Mouse (Mus musculus) ovary, adult 18-20 months (tissue): Measurements from ENCODE around the gene Prickle1.
A peak's percentile ranks its signal among the peaks of the same experiment; 100 is the strongest.

ENCODE experiments used
- DNase-seq: peaks from one replicate; pipeline ENCODE4 v3.0.0; 2022; ENCODE audit warnings: low spot score, mixed read lengths

The Prickle1 gene

GRCm38 (mm10) chr15:93594888-93595698, 598 bp downstream of the Prickle1 start:
- DNase-seq: no peak

DNA sequence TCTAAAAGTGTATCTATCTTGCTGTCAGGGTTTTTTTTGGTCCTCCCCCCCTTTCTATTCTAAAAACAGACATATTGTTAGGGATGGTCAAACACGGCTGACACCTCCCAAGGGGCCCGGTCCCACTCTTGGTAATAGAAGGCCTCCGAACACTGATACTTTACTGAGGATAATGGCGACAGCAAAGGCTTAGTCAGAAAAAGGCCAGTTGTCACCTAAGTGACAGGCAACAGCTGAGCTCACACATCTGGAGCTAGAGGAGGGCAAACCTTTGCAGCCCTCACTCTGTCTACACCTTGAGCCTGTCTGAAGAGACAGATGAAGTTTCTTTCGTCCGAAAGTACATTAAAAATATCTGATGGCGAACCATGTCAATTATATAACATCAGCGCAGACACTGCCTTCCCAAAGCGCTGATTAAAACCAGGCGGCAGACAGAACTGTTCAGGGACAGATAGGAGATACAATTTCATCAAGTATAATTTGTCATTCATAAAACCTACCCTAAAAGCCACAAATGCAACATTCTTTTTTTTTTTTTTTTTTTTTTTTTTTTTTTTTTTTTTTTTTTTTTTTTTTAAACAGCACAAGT, 1.3 kb downstream of the Prickle1 start:
- DNase-seq: no peak

- DNase-seq: no peak
These were observed 3.1 kb downstream of the Prickle1 start for GRCm38 (mm10) chr15:93592596-93592995.

GRCm38 (mm10) chr15:93591831-93592321, 3.8 kb downstream of the Prickle1 start:
- DNase-seq: peak; percentile 66

DNA sequence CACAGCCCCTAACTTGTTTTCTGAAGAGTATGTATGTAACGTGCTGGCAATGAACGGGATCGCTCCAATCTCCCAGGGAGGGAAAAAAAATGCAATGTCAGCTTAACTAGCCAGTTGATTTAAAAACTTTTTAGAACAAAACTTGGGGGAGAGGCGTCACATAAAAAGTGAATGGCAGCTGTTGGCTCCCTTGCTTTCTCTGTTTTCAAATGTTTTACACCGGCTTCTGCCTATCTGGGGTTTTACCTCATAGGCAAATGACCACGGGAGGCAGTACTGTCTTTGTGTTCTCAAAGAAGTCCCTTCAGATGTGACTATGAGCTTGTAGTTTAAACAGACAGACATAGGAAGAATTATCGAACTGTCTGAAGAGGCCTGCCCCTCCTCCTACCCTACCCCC, 4.3 kb downstream of the Prickle1 start:
- DNase-seq: no peak

DNA sequence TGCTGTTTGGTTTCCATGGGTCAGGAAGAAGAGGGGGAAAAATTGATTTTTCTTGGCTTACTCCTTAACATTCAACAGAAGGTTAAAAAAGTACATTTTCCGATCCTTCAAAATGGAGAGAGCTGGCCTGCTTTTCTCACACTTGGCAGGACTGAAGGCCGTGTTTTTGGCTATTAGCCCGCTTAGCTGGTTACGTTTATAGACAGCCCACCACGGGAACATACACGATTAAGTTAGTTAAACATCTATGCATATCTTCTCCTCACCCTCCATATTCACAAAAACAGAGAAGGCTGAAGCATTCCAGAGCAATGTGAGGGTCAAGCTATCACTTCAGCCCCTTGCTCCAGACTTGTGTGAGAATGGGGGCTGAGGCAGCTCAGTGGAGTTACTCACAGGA, 7.3 kb downstream of the Prickle1 start:
- DNase-seq: no peak

DNA sequence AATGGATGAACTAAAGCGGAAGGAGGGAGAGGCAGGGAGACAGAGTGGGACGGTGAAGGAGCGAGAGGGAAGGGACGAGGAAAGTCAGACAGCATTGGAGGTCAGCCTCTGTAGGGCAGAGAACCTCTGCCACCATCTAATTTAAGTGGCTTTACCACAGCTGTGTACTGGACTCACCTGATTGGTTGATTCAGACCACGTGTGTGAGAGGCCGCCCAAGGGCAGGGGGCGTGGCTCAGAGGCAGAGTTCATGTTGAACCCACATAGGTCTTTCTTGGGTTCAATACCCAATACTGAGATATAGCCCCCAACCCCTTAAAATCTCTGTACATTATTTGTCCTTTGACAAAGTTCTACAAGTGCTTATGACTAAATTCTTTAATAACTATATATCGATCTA, 8.0 kb downstream of the Prickle1 start:
- no peak for DNase-seq

DNA sequence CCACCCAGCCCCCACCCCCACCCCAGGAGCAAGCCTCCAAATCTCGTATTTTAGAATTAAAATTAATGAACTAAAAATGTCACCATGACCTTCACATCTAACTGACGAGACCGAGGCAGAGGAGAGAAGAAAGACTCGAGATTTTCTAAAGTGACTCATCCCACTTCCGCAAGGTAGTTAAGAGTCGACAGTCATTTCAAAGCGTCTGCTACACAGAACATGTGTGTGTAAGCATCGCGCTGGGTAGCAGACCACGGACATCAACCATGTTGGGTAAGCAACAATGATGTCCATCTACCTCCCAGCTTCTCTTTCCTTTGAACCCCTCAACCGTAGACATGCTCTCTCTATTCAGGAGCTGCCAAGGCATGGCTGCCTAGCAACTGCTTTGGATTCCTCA, 12.6 kb downstream of the Prickle1 start:
- no peak for DNase-seq

GRCm38 (mm10) chr15:93581736-93582135, 14.0 kb downstream of the Prickle1 start:
- no peak for DNase-seq

GRCm38 (mm10) chr15:93579899-93580298, 15.8 kb downstream of the Prickle1 start:
- DNase-seq: no peak

GRCm38 (mm10) chr15:93579100-93579499, 16.6 kb downstream of the Prickle1 start:
- DNase-seq: no peak

DNA sequence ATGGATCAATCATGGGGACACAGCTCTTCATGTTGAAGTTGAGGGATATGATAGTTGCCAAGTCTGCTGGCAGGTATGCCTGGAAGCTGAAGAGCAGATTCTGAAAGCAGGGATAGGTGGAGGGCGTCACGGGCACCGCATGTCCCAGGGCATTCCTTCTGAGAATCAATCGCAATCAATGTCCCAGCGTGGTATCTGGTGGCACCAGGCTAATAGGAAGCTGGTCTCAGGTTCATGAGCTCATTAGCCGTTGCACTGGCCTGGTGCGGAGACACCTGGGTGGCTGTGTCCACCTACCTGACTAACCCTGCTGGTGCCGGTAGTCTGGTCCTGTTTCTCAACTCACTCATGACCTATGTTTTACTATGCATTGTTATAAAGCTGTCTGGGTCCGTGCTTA, 19.3 kb downstream of the Prickle1 start:
- no peak for DNase-seq

- peak; percentile 67 for DNase-seq
These were observed 19.8 kb downstream of the Prickle1 start for GRCm38 (mm10) chr15:93575884-93576283.

DNA sequence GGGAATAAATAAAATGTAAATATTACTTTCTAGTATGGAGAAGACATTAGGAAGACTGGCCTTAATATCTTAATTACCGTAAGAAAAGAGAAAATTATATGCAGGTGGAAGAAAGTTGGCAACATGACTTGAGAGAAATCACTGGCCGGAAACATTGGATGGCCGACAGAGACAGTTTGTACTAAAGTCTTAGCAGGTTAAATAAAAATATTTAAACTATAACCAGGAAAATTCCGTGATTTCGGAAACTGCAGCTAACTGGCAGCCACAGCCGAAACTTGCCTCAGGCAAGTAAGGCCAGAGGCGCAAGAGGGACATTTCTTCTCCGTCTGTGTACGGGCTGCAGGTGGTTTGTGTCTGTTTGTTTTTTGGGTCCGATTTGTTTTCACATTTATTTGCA, 22.8 kb downstream of the Prickle1 start:
- no peak for DNase-seq

DNA sequence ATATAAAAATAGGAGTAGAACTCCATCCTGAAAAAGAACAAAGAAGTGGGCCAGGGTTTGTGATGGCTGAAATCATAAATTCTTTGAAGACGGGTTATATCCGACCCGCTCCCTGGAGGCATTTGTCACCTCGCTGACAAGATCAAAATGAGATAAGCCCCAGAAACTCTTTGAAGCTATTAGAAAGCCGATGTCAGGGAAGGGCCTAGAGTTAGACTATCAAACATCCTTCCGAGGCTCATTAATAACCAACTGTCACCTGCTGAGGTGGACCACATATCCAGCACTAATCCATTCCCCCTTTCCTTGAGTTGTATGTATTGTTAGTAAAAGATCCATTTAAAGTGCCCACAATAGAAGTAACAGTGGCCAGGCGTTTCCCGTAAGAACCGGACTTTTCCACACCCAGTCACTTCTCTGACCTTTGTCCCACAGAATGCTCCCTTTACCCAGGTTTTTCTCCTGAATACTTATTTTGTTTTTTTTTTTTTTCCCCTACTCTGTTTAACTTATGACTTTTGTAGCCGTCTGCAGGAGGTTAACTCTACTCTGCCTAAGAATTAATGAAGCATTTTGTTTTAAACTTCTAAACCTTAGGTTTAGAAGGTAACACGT, 24.7 kb downstream of the Prickle1 start:
- no peak for DNase-seq

GRCm38 (mm10) chr15:93568911-93569310, 26.8 kb downstream of the Prickle1 start:
- DNase-seq: no peak

DNA sequence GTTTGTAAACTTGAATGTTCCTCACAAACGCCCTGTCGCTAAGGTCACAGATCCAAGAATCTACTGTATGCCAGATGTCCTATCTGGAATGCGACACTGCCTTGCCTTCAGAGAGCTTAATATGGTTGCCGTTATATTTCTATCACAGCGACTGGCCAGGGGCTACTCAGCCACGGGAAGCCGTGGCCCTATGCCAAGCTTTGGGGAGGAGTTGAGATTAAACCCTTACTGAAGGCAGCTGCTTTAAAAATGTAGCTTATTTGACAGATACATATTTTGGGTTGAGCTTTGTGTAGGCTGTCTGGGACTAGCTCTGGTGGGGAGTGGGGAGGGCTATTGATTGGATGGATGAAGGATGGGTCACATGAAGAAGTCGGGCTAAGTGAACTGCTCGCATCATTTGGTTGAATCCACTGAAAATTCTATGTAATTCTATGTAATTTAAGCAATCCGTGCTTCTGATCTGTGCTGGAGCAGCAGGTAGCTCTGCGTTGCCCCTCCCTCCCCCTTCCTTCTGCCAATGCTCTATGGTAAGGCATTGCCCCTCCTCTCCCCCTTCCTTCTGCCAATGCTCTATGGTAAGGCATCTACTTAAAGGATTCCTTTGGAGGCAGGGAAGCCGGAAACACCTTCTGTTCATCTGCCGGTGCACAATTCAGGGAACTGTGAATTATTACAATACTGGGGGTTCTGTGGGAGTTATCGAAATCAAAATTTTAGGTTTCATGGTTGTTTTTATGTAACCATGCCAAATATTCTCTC, 28.0 kb downstream of the Prickle1 start:
- DNase-seq: no peak

GRCm38 (mm10) chr15:93563491-93563890, 32.2 kb downstream of the Prickle1 start:
- no peak for DNase-seq

GRCm38 (mm10) chr15:93561540-93561939, 34.2 kb downstream of the Prickle1 start:
- no peak for DNase-seq

DNA sequence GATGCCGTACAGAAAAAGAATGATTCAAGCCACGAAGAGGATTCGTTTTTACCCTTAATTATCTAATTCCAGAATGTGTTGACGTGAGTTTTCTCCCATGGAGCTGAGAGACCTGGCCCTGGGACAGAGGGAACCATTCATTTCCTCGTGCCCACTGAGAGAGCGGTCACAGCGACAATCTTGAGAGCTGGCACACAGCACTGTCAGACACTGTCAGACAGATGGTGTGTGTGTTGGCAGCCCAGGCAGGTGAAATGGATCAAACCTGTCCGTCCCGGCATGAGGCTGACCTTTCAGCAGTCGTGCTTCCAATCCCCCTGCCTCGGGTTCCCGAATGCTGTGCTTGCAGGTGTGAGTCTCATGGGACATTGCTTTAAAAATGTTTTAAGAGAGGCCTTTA, 37.3 kb downstream of the Prickle1 start:
- DNase-seq: no peak

DNA sequence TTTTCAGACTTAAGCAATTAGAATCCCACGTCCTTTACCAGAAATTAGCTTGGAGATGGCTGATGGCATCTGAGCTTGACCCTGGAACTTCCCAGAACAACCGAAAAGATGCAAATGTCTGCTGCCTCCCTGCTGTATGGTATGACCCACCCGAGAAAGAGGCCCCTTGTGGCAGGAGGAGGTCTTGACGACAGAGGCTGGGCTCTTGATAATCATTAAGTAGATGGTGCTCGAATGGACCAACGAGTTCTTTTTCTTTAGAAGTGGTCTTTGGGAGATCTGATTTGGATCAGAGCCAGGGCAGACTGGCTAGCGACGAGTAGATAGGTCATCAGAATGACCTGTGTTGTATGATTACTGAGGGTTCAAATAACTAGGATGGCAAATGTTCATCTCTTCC, 40.0 kb downstream of the Prickle1 start:
- no peak for DNase-seq

GRCm38 (mm10) chr15:93554203-93554851, 41.4 kb downstream of the Prickle1 start:
- no peak for DNase-seq
